Mouse (Mus musculus): ENCODE results near the gene Tenm2. TPM values are rescaled to one million over a fixed set of nuclear protein-coding genes. Genes with fewer than 3 reads are reported as not detected.

The Tenm2 gene
- polyA plus RNA-seq, 1 experiment from 2014 or later, result 0.12 TPM

DNA sequence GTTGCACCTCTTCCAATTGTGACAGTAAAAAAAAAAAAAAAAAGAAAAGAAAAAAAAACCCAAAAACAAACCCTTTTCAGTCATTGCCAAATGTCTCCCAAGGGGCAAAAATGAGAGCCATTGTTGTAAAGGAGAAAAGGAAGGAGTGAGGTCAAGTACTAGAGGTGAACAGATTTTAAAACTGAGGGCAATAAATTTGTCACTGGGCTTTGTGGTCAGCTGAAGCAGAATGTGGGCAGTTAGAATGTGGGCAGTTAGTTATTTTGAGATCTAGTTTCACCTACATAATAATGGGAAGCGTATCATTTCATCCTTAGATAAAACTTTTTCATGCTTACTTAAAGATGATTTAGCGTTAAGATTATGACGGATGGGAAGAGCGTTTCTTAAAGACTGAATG lies 1016.2 kb downstream of the Tenm2 start:
- Histone ChIP-seq H3K27me3 (replicated peaks; ENCODE audit: control insufficient read depth, insufficient read depth, low read length) (no peaks in the 10 kb centered on the region), H3K27ac (ENCODE audit: low read depth, low read length) (no peak overlapping the region), H3K9me3 (ENCODE audit: control insufficient read depth) (no peaks in the 10 kb centered on the region), H3K4me3 (ENCODE audit: low read depth, low read length) (no peak overlapping the region), H3K36me3 (ENCODE audit: control insufficient read depth, insufficient read depth) (no peaks in the 10 kb centered on the region), H3K4me1 (replicated peaks; ENCODE audit: control insufficient read depth, insufficient read depth, low read length) (no peaks in the 10 kb centered on the region), H3K9ac (ENCODE audit: low read depth, low read length) (no peak overlapping the region), H3K4me2 (replicated peaks; ENCODE audit: low read depth) (no peak overlapping the region)
- ATAC-seq, result no peak
- no peak for TF ChIP-seq CTCF (IDR thresholded peaks at IDR 0.05; ENCODE audit: low read depth)
- WGBS, result 87% methylated on average over 4 of the region's 4 CpGs

DNA sequence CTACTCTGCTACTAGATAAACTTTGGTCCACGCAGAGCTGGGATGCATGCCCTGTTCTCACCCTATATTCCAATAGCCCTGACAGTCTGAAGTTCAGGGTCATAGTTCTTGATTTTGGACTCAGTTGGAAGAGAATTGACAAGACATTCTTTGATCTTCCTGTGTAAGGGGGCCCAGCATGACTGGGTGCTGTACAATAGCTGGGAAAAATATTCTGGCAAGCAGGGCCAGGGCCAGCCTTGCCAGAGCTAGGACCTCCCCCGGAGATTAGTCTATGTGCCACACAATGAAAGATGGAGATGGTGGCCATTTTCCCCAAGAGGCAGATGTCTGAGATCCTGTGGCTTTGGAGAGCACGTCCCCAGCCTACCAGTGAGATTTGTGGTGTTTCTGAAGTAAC lies 1021.2 kb downstream of the Tenm2 start:
- Histone ChIP-seq H3K9me3 (ENCODE audit: control insufficient read depth) (no peaks in the 10 kb centered on the region), H3K36me3 (ENCODE audit: control insufficient read depth, insufficient read depth) (no peaks in the 10 kb centered on the region), H3K4me1 (replicated peaks; ENCODE audit: control insufficient read depth, insufficient read depth, low read length) (no peaks in the 10 kb centered on the region), H3K27me3 (replicated peaks; ENCODE audit: control insufficient read depth, insufficient read depth, low read length) (no peaks in the 10 kb centered on the region), H3K9ac (ENCODE audit: low read depth, low read length) (no peak overlapping the region), H3K4me3 (ENCODE audit: low read depth, low read length) (no peak overlapping the region), H3K27ac (ENCODE audit: low read depth, low read length) (no peak overlapping the region), H3K4me2 (replicated peaks; ENCODE audit: low read depth) (no peak overlapping the region)
- 68% methylated on average over 3 of the region's 3 CpGs for WGBS
- TF ChIP-seq CTCF (IDR thresholded peaks at IDR 0.05; ENCODE audit: low read depth), result no peak
- no peak for ATAC-seq

DNA sequence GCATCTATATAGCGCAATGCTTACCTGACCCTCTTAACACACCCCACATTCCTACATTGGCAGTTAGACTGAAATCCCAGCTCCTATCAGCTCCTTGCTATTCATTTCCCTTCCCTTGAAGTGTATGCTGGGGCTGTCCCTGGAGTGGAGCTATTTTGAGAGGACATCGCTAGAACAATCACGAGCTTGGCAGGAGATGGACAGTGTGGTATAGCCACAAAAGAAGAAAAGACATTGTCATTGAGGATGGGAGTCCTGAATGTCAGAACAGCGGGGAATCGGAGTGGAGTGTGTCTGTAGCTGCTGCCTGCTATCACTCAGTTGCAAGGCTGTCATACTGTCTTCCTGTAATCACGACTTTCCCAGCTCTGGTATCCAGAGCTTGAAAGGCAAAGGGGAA lies 1031.4 kb downstream of the Tenm2 start:
- H3K4me3 ChIP-seq (ENCODE audit: low read depth, low read length), result no peak overlapping the region
- H3K9ac ChIP-seq (ENCODE audit: low read depth, low read length), result no peak overlapping the region
- no peak overlapping the region for H3K4me2 ChIP-seq (replicated peaks; ENCODE audit: low read depth)
- H3K27ac ChIP-seq (ENCODE audit: low read depth, low read length), result no peak overlapping the region
- no peak for TF ChIP-seq CTCF (IDR thresholded peaks at IDR 0.05; ENCODE audit: low read depth)
- H3K36me3 ChIP-seq (ENCODE audit: control insufficient read depth, insufficient read depth), result no peaks in the 10 kb centered on the region
- no peaks in the 10 kb centered on the region for H3K27me3 ChIP-seq (replicated peaks; ENCODE audit: control insufficient read depth, insufficient read depth, low read length)
- no peaks in the 10 kb centered on the region for H3K4me1 ChIP-seq (replicated peaks; ENCODE audit: control insufficient read depth, insufficient read depth, low read length)
- ATAC-seq, result no peak
- WGBS, result 78% methylated on average over 6 of the region's 6 CpGs
- no peaks in the 10 kb centered on the region for H3K9me3 ChIP-seq (ENCODE audit: control insufficient read depth)

GRCm38 (mm10) chr11:36203896-36204295 lies 1031.9 kb downstream of the Tenm2 start:
- TF ChIP-seq CTCF (IDR thresholded peaks at IDR 0.05; ENCODE audit: low read depth), result no peak
- Histone ChIP-seq H3K4me3 (ENCODE audit: low read depth, low read length) (no peak overlapping the region), H3K4me1 (replicated peaks; ENCODE audit: control insufficient read depth, insufficient read depth, low read length) (no peaks in the 10 kb centered on the region), H3K27me3 (replicated peaks; ENCODE audit: control insufficient read depth, insufficient read depth, low read length) (no peaks in the 10 kb centered on the region), H3K4me2 (replicated peaks; ENCODE audit: low read depth) (no peak overlapping the region), H3K36me3 (ENCODE audit: control insufficient read depth, insufficient read depth) (no peaks in the 10 kb centered on the region), H3K27ac (ENCODE audit: low read depth, low read length) (no peak overlapping the region), H3K9ac (ENCODE audit: low read depth, low read length) (no peak overlapping the region), H3K9me3 (ENCODE audit: control insufficient read depth) (no peaks in the 10 kb centered on the region)
- ATAC-seq, result no peak
- WGBS, result 55% methylated on average over 1 of the region's 1 CpGs

DNA sequence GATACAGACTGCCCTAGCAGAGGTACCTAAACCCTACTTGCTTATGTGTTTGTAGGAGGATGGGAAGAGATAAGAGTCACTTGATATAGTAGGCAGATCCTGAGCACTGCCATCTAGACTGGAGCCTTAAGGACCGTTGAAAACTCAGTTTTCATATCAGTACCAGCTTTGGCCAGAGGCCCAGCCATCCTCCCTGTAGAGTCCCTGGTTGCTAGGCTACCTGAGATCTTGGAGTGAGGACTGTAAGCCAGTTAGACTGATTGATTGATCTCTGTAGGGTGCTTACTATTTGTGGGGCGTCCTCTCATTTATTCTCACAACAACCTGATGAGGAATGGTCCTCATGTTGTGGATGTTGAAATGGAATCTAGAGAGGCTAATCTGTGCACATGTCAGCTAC lies 1041.4 kb downstream of the Tenm2 start:
- Histone ChIP-seq H3K27me3 (replicated peaks; ENCODE audit: control insufficient read depth, insufficient read depth, low read length) (no peaks in the 10 kb centered on the region), H3K27ac (ENCODE audit: low read depth, low read length) (no peak overlapping the region), H3K4me2 (replicated peaks; ENCODE audit: low read depth) (no peak overlapping the region), H3K9ac (ENCODE audit: low read depth, low read length) (no peak overlapping the region), H3K9me3 (ENCODE audit: control insufficient read depth) (no peaks in the 10 kb centered on the region), H3K4me1 (replicated peaks; ENCODE audit: control insufficient read depth, insufficient read depth, low read length) (no peaks in the 10 kb centered on the region), H3K4me3 (ENCODE audit: low read depth, low read length) (no peak overlapping the region), H3K36me3 (ENCODE audit: control insufficient read depth, insufficient read depth) (no peaks in the 10 kb centered on the region)
- no peak for ATAC-seq
- 75% methylated on average over 2 of the region's 2 CpGs for WGBS
- no peak for TF ChIP-seq CTCF (IDR thresholded peaks at IDR 0.05; ENCODE audit: low read depth)

- H3K27me3 ChIP-seq (replicated peaks; ENCODE audit: control insufficient read depth, insufficient read depth, low read length), result no peaks in the 10 kb centered on the region
- no peak overlapping the region for H3K9ac ChIP-seq (ENCODE audit: low read depth, low read length)
- H3K27ac ChIP-seq (ENCODE audit: low read depth, low read length), result no peak overlapping the region
- WGBS, result 39% methylated on average over 7 of the region's 7 CpGs
- no peak overlapping the region for H3K4me2 ChIP-seq (replicated peaks; ENCODE audit: low read depth)
- no peak overlapping the region for H3K4me3 ChIP-seq (ENCODE audit: low read depth, low read length)
- no peak for ATAC-seq
- TF ChIP-seq CTCF (IDR thresholded peaks at IDR 0.05; ENCODE audit: low read depth), result no peak
- H3K4me1 ChIP-seq (replicated peaks; ENCODE audit: control insufficient read depth, insufficient read depth, low read length), result no peaks in the 10 kb centered on the region
- no peaks in the 10 kb centered on the region for H3K36me3 ChIP-seq (ENCODE audit: control insufficient read depth, insufficient read depth)
- no peaks in the 10 kb centered on the region for H3K9me3 ChIP-seq (ENCODE audit: control insufficient read depth)
Measured at GRCm38 (mm10) chr11:36176106-36176505, 1059.7 kb downstream of the Tenm2 start.

DNA sequence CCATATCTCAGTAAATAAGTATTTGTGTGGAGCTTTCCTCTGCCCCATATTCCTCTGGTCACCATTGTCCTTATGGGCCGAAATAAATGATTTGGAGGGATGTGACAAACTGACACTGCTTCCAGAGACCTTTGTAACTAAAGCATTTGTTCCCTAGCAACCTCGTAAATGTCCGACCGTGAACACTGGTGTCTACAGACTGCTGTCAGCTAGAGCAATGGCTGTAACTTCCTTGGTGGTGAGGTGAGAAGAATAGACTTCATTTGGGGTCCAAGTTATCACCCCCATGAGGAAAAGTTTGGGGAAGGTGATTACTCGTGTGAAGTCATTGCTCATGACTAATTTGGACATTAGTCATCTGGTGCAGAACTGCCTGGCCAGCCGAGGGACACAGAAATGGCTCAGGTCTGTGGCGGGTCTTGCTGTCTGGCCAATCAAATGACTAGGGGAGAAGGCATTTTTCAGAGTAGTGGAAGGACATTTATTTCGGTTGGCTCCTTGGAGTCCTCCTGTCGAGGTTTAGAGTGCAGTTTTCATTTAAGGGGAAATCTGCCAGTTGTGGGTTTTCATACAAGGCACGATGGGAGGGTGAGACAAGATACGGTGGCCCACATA lies 1062.6 kb downstream of the Tenm2 start:
- H3K27ac ChIP-seq (ENCODE audit: low read depth, low read length), result no peak overlapping the region
- ATAC-seq, result no peak

More for the DNA sequence above, 1062.6 kb downstream of the Tenm2 start:
- Histone ChIP-seq H3K27me3 (replicated peaks; ENCODE audit: control insufficient read depth, insufficient read depth, low read length) (no peaks in the 10 kb centered on the region), H3K4me2 (replicated peaks; ENCODE audit: low read depth) (no peak overlapping the region), H3K9me3 (ENCODE audit: control insufficient read depth) (no peaks in the 10 kb centered on the region), H3K4me1 (replicated peaks; ENCODE audit: control insufficient read depth, insufficient read depth, low read length) (no peaks in the 10 kb centered on the region), H3K4me3 (ENCODE audit: low read depth, low read length) (no peak overlapping the region), H3K36me3 (ENCODE audit: control insufficient read depth, insufficient read depth) (no peaks in the 10 kb centered on the region), H3K9ac (ENCODE audit: low read depth, low read length) (no peak overlapping the region)
- TF ChIP-seq CTCF (IDR thresholded peaks at IDR 0.05; ENCODE audit: low read depth), result no peak
- 62% methylated on average over 11 of the region's 11 CpGs for WGBS

All from intestine, postnatal 0 days (tissue).